Mouse (Mus musculus): ENCODE measurements at regions not wholly inside any gene's neighbourhood (a gene's known extent, or its start where the extent isn't known, plus 50 kb on each side); places are given as distances from the start of the nearest gene placed in this dataset.

- TF ChIP-seq GATA1 (IDR thresholded peaks at IDR 0.05; ENCODE audit: borderline replicate concordance, low read length) (no peak), FLI1 (IDR thresholded peaks at IDR 0.05; ENCODE audit: low read length) (no peak)
These were observed 83.7 kb upstream of the Vav3 start for GRCm38 (mm10) chr3:109256723-109257122.
